Mouse (Mus musculus) bone marrow macrophage, adult 2 months (primary cell): Measurements from ENCODE around the gene Taf15. TPM values are rescaled to one million over a fixed set of nuclear protein-coding genes. Genes with fewer than 3 reads are reported as not detected.

Experiments
- H3K27ac ChIP-seq: 2 replicates; pipeline ENCODE4 v1.5.1; 2012; ENCODE audit warnings: low read depth, low read length; ENCODE audit not compliant: insufficient read depth
- H3K4me1 ChIP-seq: 2 replicates; pipeline ENCODE4 v1.6.1; 2012; ENCODE audit warnings: low read length; ENCODE audit not compliant: control insufficient read depth, insufficient read depth
- H3K4me3 ChIP-seq: 2 replicates; pipeline ENCODE4 v1.5.1; 2012; ENCODE audit warnings: mild to moderate bottlenecking, low read length, moderate library complexity; ENCODE audit not compliant: insufficient read depth
- CTCF ChIP-seq: IDR thresholded peaks from 2 replicates; pipeline ENCODE4 v1.5.1; 2012; ENCODE audit warnings: low read depth, mild to moderate bottlenecking, low read length, moderate library complexity
- POLR2A ChIP-seq: IDR thresholded peaks from 2 replicates; pipeline ENCODE4 v1.6.1; 2012; ENCODE audit warnings: mild to moderate bottlenecking, low read depth, low read length, borderline replicate concordance
- polyA plus RNA-seq: library from polyadenylated mRNA; stranded (reverse); fragments of >200 nt; gene quantifications from 2 replicates; pipeline ENCODE4 v1.2.4, GENCODE M21; 2012; ENCODE audit not compliant: missing spikeins, insufficient read depth, insufficient read length

Gene Taf15
- polyA plus RNA-seq, 1 experiment = 81.6 TPM

DNA sequence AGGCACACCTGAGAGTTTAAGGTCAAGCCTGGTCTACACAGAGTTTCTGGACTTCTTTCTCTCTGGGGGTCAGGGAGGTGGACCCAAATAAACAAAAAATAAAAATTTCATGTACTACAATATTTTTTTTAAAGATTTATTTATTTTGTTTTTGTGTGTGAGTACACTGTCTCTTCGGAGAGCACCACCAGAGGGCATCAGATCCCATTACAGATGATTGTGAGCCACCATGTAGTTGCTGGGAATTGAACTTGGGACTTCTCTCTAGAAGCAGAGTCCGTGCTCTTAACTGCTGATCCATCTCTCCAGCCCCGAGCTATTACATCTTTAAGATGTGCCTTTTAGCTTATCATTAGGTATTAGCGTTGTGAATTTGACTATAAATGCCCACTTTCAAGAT is 18.6 kb downstream of the Taf15 start:
- Histone ChIP-seq H3K27ac (no peak overlapping the region), H3K4me1 (no peaks in the 10 kb centered on the region), H3K4me3 (no peak overlapping the region)
- TF ChIP-seq CTCF (no peak), POLR2A (no peak)

DNA sequence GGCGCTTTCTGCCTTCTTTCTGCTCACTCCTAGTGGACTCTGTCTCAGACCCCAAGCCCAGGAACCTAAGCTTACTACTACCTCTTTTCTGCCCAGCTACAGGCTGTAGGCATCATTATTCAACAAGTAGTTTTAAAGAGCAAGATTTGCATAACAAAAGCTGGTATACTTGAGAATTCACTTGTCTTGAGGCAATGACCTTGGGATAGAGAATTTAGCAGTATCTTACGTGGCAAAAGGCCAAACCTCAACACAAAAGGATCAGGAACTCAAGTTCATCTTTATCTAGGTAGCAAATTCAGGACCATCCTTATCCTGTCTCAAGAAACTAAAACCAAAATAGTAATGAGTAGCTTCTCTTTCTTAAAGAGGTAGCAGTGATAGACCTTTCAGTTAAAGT is 22.7 kb downstream of the Taf15 start:
- TF ChIP-seq POLR2A (no peak), CTCF (no peak)
- Histone ChIP-seq H3K27ac (no peak overlapping the region), H3K4me3 (no peak overlapping the region), H3K4me1 (no peaks in the 10 kb centered on the region)

- Histone ChIP-seq H3K4me3 (no peak overlapping the region), H3K27ac (no peak overlapping the region), H3K4me1 (peaks cover 3% of the 10 kb centered on the region; the same call in 1 of the 2 replicates)
- no peak for TF ChIP-seq POLR2A
- TF ChIP-seq CTCF = no peak
These were observed 31.4 kb downstream of the Taf15 start for GRCm38 (mm10) chr11:83504308-83504707.

DNA sequence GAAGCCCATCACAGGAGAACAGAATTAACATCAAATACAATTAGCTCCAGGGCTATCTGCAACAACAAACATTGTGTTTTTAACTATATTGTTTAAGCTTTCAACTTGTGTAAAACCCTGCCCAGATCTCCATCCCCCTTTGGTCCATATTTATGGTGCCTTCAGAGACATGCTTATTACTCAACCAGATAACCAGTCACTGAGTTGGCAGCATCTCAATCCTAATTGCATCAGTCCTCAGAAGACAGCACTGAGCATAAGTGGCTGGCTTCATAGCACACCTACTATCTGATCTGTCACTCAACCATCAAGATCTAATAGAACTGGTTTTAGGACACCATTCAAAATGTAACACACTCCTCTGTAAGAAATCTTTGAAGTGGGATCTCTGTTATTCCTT is 36.6 kb downstream of the Taf15 start:
- Histone ChIP-seq H3K4me1 (peaks cover 9% of the 10 kb centered on the region; the same call in 1 of the 2 replicates), H3K27ac (no peak overlapping the region), H3K4me3 (no peak overlapping the region)
- TF ChIP-seq POLR2A = no peak
- TF ChIP-seq CTCF = no peak

- H3K27ac ChIP-seq = no peak overlapping the region
- no peak overlapping the region for H3K4me3 ChIP-seq
- peaks cover 4% of the 10 kb centered on the region; the same call in 1 of the 2 replicates for H3K4me1 ChIP-seq
- no peak for TF ChIP-seq CTCF
- TF ChIP-seq POLR2A = no peak
These were observed 44.3 kb downstream of the Taf15 start for GRCm38 (mm10) chr11:83517153-83517552.

- Histone ChIP-seq H3K4me1 (peaks cover 4% of the 10 kb centered on the region; the same call in 1 of the 2 replicates), H3K27ac (no peak overlapping the region), H3K4me3 (no peak overlapping the region)
- TF ChIP-seq CTCF (no peak), POLR2A (no peak)
These were observed 45.5 kb downstream of the Taf15 start for GRCm38 (mm10) chr11:83518371-83518770.

DNA sequence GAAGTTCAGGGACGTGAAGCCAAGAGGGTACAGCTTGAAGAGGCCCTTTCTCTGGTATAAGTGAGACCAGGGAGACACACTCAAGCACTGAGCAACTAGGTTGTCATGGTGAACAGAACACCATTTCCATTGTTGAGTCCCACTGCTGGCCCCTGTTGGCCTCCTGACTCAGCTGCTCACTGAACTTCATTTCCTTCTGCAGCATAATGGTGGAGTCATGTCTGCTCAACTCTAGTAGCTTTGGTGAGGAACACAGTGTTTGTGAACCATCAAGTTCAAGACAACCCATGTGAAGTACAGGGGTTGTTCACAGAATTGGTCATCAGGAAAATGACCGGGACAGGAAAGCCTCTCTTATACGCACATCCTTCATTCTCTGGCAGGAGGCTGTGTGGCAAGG is 49.2 kb downstream of the Taf15 start, which contains the start of gene Heatr9:
Gene Heatr9, minus strand, starts transcription at position 101 of the 400 bp plus-strand sequence.
- no peak within 1 kb of the TSS for H3K4me3 ChIP-seq

GRCm38 (mm10) chr11:83529024-83529423 is 56.1 kb downstream of the Taf15 start:
- peaks cover 21% of the 10 kb centered on the region for H3K4me1 ChIP-seq
- TF ChIP-seq CTCF (no peak), POLR2A (no peak)
- no peak overlapping the region for H3K27ac ChIP-seq
- H3K4me3 ChIP-seq = no peak overlapping the region

More for the DNA sequence above, 49.2 kb downstream of the Taf15 start, which contains the start of gene Heatr9:
- Histone ChIP-seq H3K4me1 (peaks cover 4% of the 10 kb centered on the region; the same call in 1 of the 2 replicates), H3K27ac (no peak within 1 kb of the TSS)
- no peak for TF ChIP-seq POLR2A
- TF ChIP-seq CTCF = no peak

GRCm38 (mm10) chr11:83530360-83530759 is 57.5 kb downstream of the Taf15 start, which contains the start of gene Ccl5:
TSS of gene Ccl5 (minus strand) at chr11:83530518.
- H3K4me1 ChIP-seq = peaks cover 33% of the 10 kb centered on the region
- TF ChIP-seq POLR2A = no peak
- TF ChIP-seq CTCF = no peak
- H3K27ac ChIP-seq = no peak within 1 kb of the TSS
- H3K4me3 ChIP-seq = no peak within 1 kb of the TSS

DNA sequence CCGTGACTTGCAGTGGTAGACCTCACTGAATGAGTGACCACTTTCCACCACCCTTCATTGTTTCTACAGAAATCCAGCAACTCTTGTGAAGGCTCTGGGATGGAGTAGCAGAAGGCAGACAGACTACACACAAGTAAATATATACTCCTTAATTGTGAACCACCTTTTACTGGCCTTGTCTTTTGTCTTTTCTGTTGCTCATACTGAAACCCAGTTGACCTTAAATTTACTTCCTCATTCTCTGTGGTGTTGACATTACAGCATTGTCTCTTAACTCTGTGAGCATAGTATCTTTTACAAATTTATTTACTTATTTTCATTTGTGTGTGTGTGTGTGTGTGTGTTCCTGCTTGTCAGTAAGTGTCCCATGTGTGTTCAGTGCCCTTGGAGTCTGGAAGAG is 60.3 kb downstream of the Taf15 start:
- Histone ChIP-seq H3K27ac (no peak overlapping the region), H3K4me1 (peaks cover 46% of the 10 kb centered on the region), H3K4me3 (no peak overlapping the region)
- TF ChIP-seq POLR2A (no peak), CTCF (no peak)
